Mouse (Mus musculus): ENCODE results near the gene Duoxa1. TPM values are rescaled to one million over a fixed set of nuclear protein-coding genes. Genes with fewer than 3 reads are reported as not detected.

Gene Duoxa1
- 7.4 and 9.4 TPM in 2 replicates for polyA plus RNA-seq (2012; rRNA removed)

GRCm38 (mm10) chr2:122313536-122313935 is at the start of gene Duoxa1:
Gene Duoxa1 (minus strand): TSS chr2:122313730.

DNA sequence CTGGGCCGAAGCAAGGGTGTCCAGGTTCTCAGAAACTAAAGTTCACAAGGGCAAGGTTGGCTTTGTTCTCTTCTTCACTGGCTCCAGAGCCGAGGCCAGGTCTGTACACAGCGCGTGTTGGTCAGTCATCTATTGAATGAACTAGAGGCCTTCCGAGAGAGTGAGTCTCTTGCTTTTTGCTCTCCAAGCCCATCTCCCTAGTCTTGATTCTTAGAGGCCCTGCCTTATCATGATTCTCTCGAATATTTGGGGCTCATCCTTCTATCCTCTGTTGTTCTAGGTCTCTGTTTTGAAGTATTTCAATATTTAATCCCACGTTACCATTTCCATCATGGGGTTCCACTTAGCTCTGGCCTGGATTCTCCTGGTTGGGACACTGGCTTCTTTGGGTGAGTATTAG is 1.8 kb upstream of the Duoxa1 start, which contains the start of gene Duox1:
Gene Duox1 (plus strand): TSS at position 301 of the 400 bp plus-strand sequence.

GRCm38 (mm10) chr2:122298596-122299490 is 14.7 kb downstream of the Duoxa1 start, which contains the start of gene Duoxa2:
Gene Duoxa2 (plus strand): TSS chr2:122298900.

GRCm38 (mm10) chr2:122298096-122298499 is 15.4 kb downstream of the Duoxa1 start, which contains the start of gene Duox2:
Gene Duox2 (minus strand): TSS chr2:122298449.

Other genes starting within 250 kb of the Duoxa1 start
- gene Spg11, start 195.3 kb downstream of the Duoxa1 start, polyA plus RNA-seq (2012; rRNA removed), result 2.6 and 3.2 TPM in 2 replicates
- 116 and 155 TPM in 2 replicates for gene B2m, start 166.0 kb downstream of the Duoxa1 start, polyA plus RNA-seq (2012; rRNA removed)
- gene Trim69, start 153.0 kb downstream of the Duoxa1 start, polyA plus RNA-seq (2012; rRNA removed), result not detected in 2 replicates
- gene Patl2, start 127.5 kb downstream of the Duoxa1 start, polyA plus RNA-seq (2012; rRNA removed), result not detected in 2 replicates
- gene Terb2, start 127.5 kb downstream of the Duoxa1 start, polyA plus RNA-seq (2012; rRNA removed), result not detected in 2 replicates
- 3.1 and 3.2 TPM in 2 replicates for gene Sord, start 79.0 kb downstream of the Duoxa1 start, polyA plus RNA-seq (2012; rRNA removed)
- gene Duox2, start 15.3 kb downstream of the Duoxa1 start, polyA plus RNA-seq (2012; rRNA removed), result 34.1 and 51.8 TPM in 2 replicates
- gene Duoxa2, start 14.8 kb downstream of the Duoxa1 start, polyA plus RNA-seq (2012; rRNA removed), result 85.7 and 252 TPM in 2 replicates
- 2.9 and 5.0 TPM in 2 replicates for gene Duox1, start 1.9 kb upstream of the Duoxa1 start, polyA plus RNA-seq (2012; rRNA removed)
- 4.4 and 6.3 TPM in 2 replicates for gene Shf, start 55.4 kb upstream of the Duoxa1 start, polyA plus RNA-seq (2012; rRNA removed)
- gene Slc28a2, start 112.7 kb upstream of the Duoxa1 start, polyA plus RNA-seq (2012; rRNA removed), result 0.32 and 0.33 TPM in 2 replicates
- gene Gm14085, start 171.2 kb upstream of the Duoxa1 start, polyA plus RNA-seq (2012; rRNA removed), result not detected in 2 replicates

Measured in stomach, adult 2 months (tissue).